Mouse (Mus musculus): ENCODE data around the gene Gm11567. TPM values are rescaled to one million over a fixed set of nuclear protein-coding genes. Genes with fewer than 3 reads are reported as not detected.
"Not testable (repeated sequence)": the region's sequence is repeated elsewhere in the genome, so short reads cannot be mapped to it uniquely, and the experiment has no call there.

Gene Gm11567
- polyA plus RNA-seq (2012; ENCODE audit: insufficient read depth, insufficient read length, missing spikeins): not detected in 2 replicates

GRCm38 (mm10) chr11:99878887-99879286 is at the start of gene Gm11567:
Gene Gm11567, plus strand, starts transcription at chr11:99879187.
- H3K4me3 ChIP-seq (ENCODE audit: insufficient read depth, low read length); H3K4me1 ChIP-seq (ENCODE audit: control insufficient read depth, insufficient read depth, low read length); H3K27ac ChIP-seq (ENCODE audit: insufficient read depth, low read depth, low read length): not testable (repeated sequence)

- Histone ChIP-seq H3K4me3 (ENCODE audit: insufficient read depth, low read length) (no peak within 1 kb of the TSS), H3K4me1 (ENCODE audit: control insufficient read depth, insufficient read depth, low read length) (no peaks in the 10 kb centered on the region), H3K27ac (ENCODE audit: insufficient read depth, low read depth, low read length) (no peak within 1 kb of the TSS)
- no peak for TF ChIP-seq CTCF (IDR thresholded peaks at IDR 0.05; ENCODE audit: low read depth, low read length)
Observed at GRCm38 (mm10) chr11:99837966-99838365, 41.0 kb upstream of the Gm11567 start, which contains the start of gene 2300003K06Rik. Gene 2300003K06Rik, minus strand, starts transcription at chr11:99838066.

- H3K27ac ChIP-seq (ENCODE audit: insufficient read depth, low read depth, low read length): no peak overlapping the region
- H3K4me3 ChIP-seq (ENCODE audit: insufficient read depth, low read length): no peak overlapping the region
- no peaks in the 10 kb centered on the region for H3K4me1 ChIP-seq (ENCODE audit: control insufficient read depth, insufficient read depth, low read length)
- TF ChIP-seq CTCF (IDR thresholded peaks at IDR 0.05; ENCODE audit: low read depth, low read length): no peak
- no peak for TF ChIP-seq POLR2A (IDR thresholded peaks at IDR 0.05; ENCODE audit: borderline replicate concordance, low read depth, low read length)
Observed at GRCm38 (mm10) chr11:99842185-99842584, 36.8 kb upstream of the Gm11567 start.

- no peak for TF ChIP-seq POLR2A (IDR thresholded peaks at IDR 0.05; ENCODE audit: borderline replicate concordance, low read depth, low read length)
- TF ChIP-seq CTCF (IDR thresholded peaks at IDR 0.05; ENCODE audit: low read depth, low read length): no peak
- H3K4me3 ChIP-seq (ENCODE audit: insufficient read depth, low read length): no peak overlapping the region
- H3K27ac ChIP-seq (ENCODE audit: insufficient read depth, low read depth, low read length): no peak overlapping the region
- H3K4me1 ChIP-seq (ENCODE audit: control insufficient read depth, insufficient read depth, low read length): no peaks in the 10 kb centered on the region
Observed at GRCm38 (mm10) chr11:99846746-99847145, 32.2 kb upstream of the Gm11567 start.

- H3K4me3 ChIP-seq (ENCODE audit: insufficient read depth, low read length): no peak within 1 kb of the TSS
- TF ChIP-seq POLR2A (IDR thresholded peaks at IDR 0.05; ENCODE audit: borderline replicate concordance, low read depth, low read length) (no peak), CTCF (IDR thresholded peaks at IDR 0.05; ENCODE audit: low read depth, low read length) (no peak)
- H3K4me1 ChIP-seq (ENCODE audit: control insufficient read depth, insufficient read depth, low read length): no peaks in the 10 kb centered on the region
- H3K27ac ChIP-seq (ENCODE audit: insufficient read depth, low read depth, low read length): no peak within 1 kb of the TSS
Observed at GRCm38 (mm10) chr11:99851508-99851907, 27.5 kb upstream of the Gm11567 start, which contains the start of gene Krtap4-16. Gene Krtap4-16, minus strand, starts transcription at chr11:99851608.

GRCm38 (mm10) chr11:99854121-99854520 is 24.9 kb upstream of the Gm11567 start:
- no peak overlapping the region for H3K27ac ChIP-seq (ENCODE audit: insufficient read depth, low read depth, low read length)
- H3K4me3 ChIP-seq (ENCODE audit: insufficient read depth, low read length): no peak overlapping the region
- H3K4me1 ChIP-seq (ENCODE audit: control insufficient read depth, insufficient read depth, low read length): no peaks in the 10 kb centered on the region
- TF ChIP-seq POLR2A (IDR thresholded peaks at IDR 0.05; ENCODE audit: borderline replicate concordance, low read depth, low read length) (no peak), CTCF (IDR thresholded peaks at IDR 0.05; ENCODE audit: low read depth, low read length) (no peak)

- TF ChIP-seq POLR2A (IDR thresholded peaks at IDR 0.05; ENCODE audit: borderline replicate concordance, low read depth, low read length) (no peak), CTCF (IDR thresholded peaks at IDR 0.05; ENCODE audit: low read depth, low read length) (no peak)
- Histone ChIP-seq H3K27ac (ENCODE audit: insufficient read depth, low read depth, low read length) (no peak within 1 kb of the TSS), H3K4me1 (ENCODE audit: control insufficient read depth, insufficient read depth, low read length) (no peaks in the 10 kb centered on the region), H3K4me3 (ENCODE audit: insufficient read depth, low read length) (no peak within 1 kb of the TSS)
Observed at GRCm38 (mm10) chr11:99857617-99858016, 21.4 kb upstream of the Gm11567 start, which contains the start of gene Gm11568. Gene Gm11568, plus strand, starts transcription at chr11:99857917.

- H3K4me1 ChIP-seq (ENCODE audit: control insufficient read depth, insufficient read depth, low read length): no peaks in the 10 kb centered on the region
- H3K27ac ChIP-seq (ENCODE audit: insufficient read depth, low read depth, low read length): no peak overlapping the region
- TF ChIP-seq CTCF (IDR thresholded peaks at IDR 0.05; ENCODE audit: low read depth, low read length) (no peak), POLR2A (IDR thresholded peaks at IDR 0.05; ENCODE audit: borderline replicate concordance, low read depth, low read length) (no peak)
- H3K4me3 ChIP-seq (ENCODE audit: insufficient read depth, low read length): no peak overlapping the region
Observed at GRCm38 (mm10) chr11:99858761-99859160, 20.2 kb upstream of the Gm11567 start.

GRCm38 (mm10) chr11:99864176-99864575 is 14.8 kb upstream of the Gm11567 start, which contains the start of gene Gm11559:
Gene Gm11559, plus strand, starts transcription at chr11:99864476.
- H3K4me1 ChIP-seq (ENCODE audit: control insufficient read depth, insufficient read depth, low read length); H3K4me3 ChIP-seq (ENCODE audit: insufficient read depth, low read length); H3K27ac ChIP-seq (ENCODE audit: insufficient read depth, low read depth, low read length): not testable (repeated sequence)

- not testable (repeated sequence) for H3K4me3 ChIP-seq (ENCODE audit: insufficient read depth, low read length); H3K27ac ChIP-seq (ENCODE audit: insufficient read depth, low read depth, low read length); H3K4me1 ChIP-seq (ENCODE audit: control insufficient read depth, insufficient read depth, low read length)
Observed at GRCm38 (mm10) chr11:99873089-99873488, 5.9 kb upstream of the Gm11567 start, which contains the start of gene Krtap9-1. Gene Krtap9-1, plus strand, starts transcription at chr11:99873389.

GRCm38 (mm10) chr11:99907620-99908019 is 28.6 kb downstream of the Gm11567 start, which contains the start of gene Krtap31-1:
Gene Krtap31-1, plus strand, starts transcription at chr11:99907920.
- Histone ChIP-seq H3K4me1 (ENCODE audit: control insufficient read depth, insufficient read depth, low read length) (no peaks in the 10 kb centered on the region), H3K27ac (ENCODE audit: insufficient read depth, low read depth, low read length) (no peak within 1 kb of the TSS), H3K4me3 (ENCODE audit: insufficient read depth, low read length) (no peak within 1 kb of the TSS)
- TF ChIP-seq CTCF (IDR thresholded peaks at IDR 0.05; ENCODE audit: low read depth, low read length) (no peak), POLR2A (IDR thresholded peaks at IDR 0.05; ENCODE audit: borderline replicate concordance, low read depth, low read length) (no peak)

All from bone marrow macrophage, adult 2 months (primary cell).